Mouse (Mus musculus): ENCODE results near the gene Tspan17. TPM values are rescaled to one million over a fixed set of nuclear protein-coding genes. Genes with fewer than 3 reads are reported as not detected.

The Tspan17 gene
- polyA plus RNA-seq, 1 experiment = 12.6 TPM

DNA sequence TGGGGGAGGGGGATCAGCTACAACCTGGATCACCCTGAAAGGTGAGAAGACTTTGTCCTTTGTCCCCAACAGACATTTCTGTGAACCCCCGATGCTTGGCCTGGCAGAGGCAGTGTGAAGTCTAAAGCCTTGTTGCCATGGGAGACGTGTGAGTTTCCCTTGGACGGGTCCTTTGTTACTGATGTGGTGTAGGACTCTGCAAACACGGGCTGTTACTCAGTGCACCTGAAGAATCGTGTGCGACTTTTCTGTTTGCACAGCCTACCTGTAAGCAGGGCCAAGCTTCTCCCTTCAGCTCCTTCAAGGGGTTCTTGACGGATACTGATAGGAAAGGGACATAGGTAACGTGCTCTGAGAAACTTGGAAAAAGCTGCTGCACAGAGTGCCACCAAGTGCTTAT, 55.4 kb downstream of the Tspan17 start:
- Histone ChIP-seq H3K36me3 (ENCODE audit: control insufficient read depth, insufficient read depth, low read length) (no peaks in the 10 kb centered on the region), H3K4me1 (ENCODE audit: control insufficient read depth, insufficient read depth, low read length) (no peaks in the 10 kb centered on the region), H3K27ac (ENCODE audit: insufficient read depth, low read depth, low read length) (no peak overlapping the region), H3K4me3 (ENCODE audit: insufficient read depth, low read depth, low read length) (no peak overlapping the region), H3K27me3 (replicated peaks; ENCODE audit: control insufficient read depth, insufficient read depth, low read length) (no peaks in the 10 kb centered on the region)
- no peak for TF ChIP-seq POLR2A (IDR thresholded peaks at IDR 0.05; ENCODE audit: low read depth, low read length)
- no peak for TF ChIP-seq CTCF (conservative IDR thresholded peaks at IDR 0.05; ENCODE audit: insufficient read depth, insufficient read length, low read depth, low read length)
- 64% methylated on average over 8 of the region's 8 CpGs for WGBS
- no peak for DNase-seq

Other genes with a start within 250 kb of the Tspan17 start
- 701 and 716 TPM in 2 replicates for gene 4833439L19Rik, start 223.9 kb upstream of the Tspan17 start, polyA plus RNA-seq (2012; rRNA removed)
- 20.1 and 23.3 TPM in 2 replicates for gene Arl10, start 214.4 kb upstream of the Tspan17 start, polyA plus RNA-seq (2012; rRNA removed)
- 13.7 and 19.0 TPM in 2 replicates for gene Nop16, start 199.3 kb upstream of the Tspan17 start, polyA plus RNA-seq (2012; rRNA removed)
- 365 and 419 TPM in 2 replicates for gene Higd2a, start 199.2 kb upstream of the Tspan17 start, polyA plus RNA-seq (2012; rRNA removed)
- 102 and 119 TPM in 2 replicates for gene Cltb, start 178.0 kb upstream of the Tspan17 start, polyA plus RNA-seq (2012; rRNA removed)
- 26.3 and 27.9 TPM in 2 replicates for gene Faf2, start 167.6 kb upstream of the Tspan17 start, polyA plus RNA-seq (2012; rRNA removed)
- gene Rnf44, start 95.5 kb upstream of the Tspan17 start, polyA plus RNA-seq (2012; rRNA removed) = 191 and 192 TPM in 2 replicates
- 31.3 and 37.9 TPM in 2 replicates for gene Cdhr2, start 87.9 kb upstream of the Tspan17 start, polyA plus RNA-seq (2012; rRNA removed)
- gene Gprin1, start 39.5 kb upstream of the Tspan17 start, polyA plus RNA-seq (2012; rRNA removed) = 0.03 and 0.04 TPM in 2 replicates
- gene Sncb, start 22.8 kb upstream of the Tspan17 start, polyA plus RNA-seq (2012; rRNA removed) = 0.15 and 0.41 TPM in 2 replicates
- not detected in 2 replicates for gene Eif4e1b, start 5.4 kb upstream of the Tspan17 start, polyA plus RNA-seq (2012; rRNA removed)
- 3.1 and 3.3 TPM in 2 replicates for gene Unc5a, start 160.0 kb downstream of the Tspan17 start, polyA plus RNA-seq (2012; rRNA removed)
- gene Hk3, start 232.0 kb downstream of the Tspan17 start, polyA plus RNA-seq (2012; rRNA removed) = 0.75 and 1.0 TPM in 2 replicates